20 mouse cellular contexts compared by ENCODE assay signal in genomic region chr8:127295848-127296247, GRCm38 (mm10).
DNase-seq lines count a peak whose midpoint lies in the region; ATAC-seq and TF ChIP-seq lines count a peak whose summit lies in the region.
"Had no signal": no experiment of that assay in that cellular context is flagged by ENCODE, and none has a peak within 500 bp of the region (broad histone marks: within the 10 kb centered on the region; RNA-seq: fewer than 3 reads in every experiment).

No protein-coding gene starts in this region.

- intact Hi-C loops in left cerebral cortex, postnatal 36 days (cut with DNase I), result no loop called here

- no peak overlapping the region for H3K27ac ChIP-seq in forebrain, postnatal 0 days (ENCODE audit: low read depth, low read length)
- H3K27ac ChIP-seq in forebrain, embryonic 11.5 days (ENCODE audit: low read depth, low read length), result no peak overlapping the region
- no peak overlapping the region for H3K27ac ChIP-seq in midbrain, embryonic 14.5 days (replicated peaks; ENCODE audit: low read depth, low read length)
- no peak overlapping the region for H3K27ac ChIP-seq in midbrain, embryonic 10.5 days (replicated peaks)
- H3K27ac ChIP-seq: embryonic facial prominence, embryonic 13.5 days; heart, adult 2 months; heart, embryonic 15.5 days; liver, embryonic 12.5 days; lung, embryonic 15.5 days; macrophage; midbrain, embryonic 13.5 days had no signal

- no peaks in the 10 kb centered on the region for H3K36me3 ChIP-seq in forebrain, postnatal 0 days (ENCODE audit: insufficient read depth)
- H3K36me3 ChIP-seq in forebrain, embryonic 11.5 days (ENCODE audit: control insufficient read depth, insufficient read depth, low read length), result no peaks in the 10 kb centered on the region
- H3K36me3 ChIP-seq in midbrain, embryonic 14.5 days (ENCODE audit: control insufficient read depth, insufficient read depth, low read length), result no peaks in the 10 kb centered on the region
- H3K36me3 ChIP-seq in midbrain, embryonic 10.5 days, result no peaks in the 10 kb centered on the region
- H3K36me3 ChIP-seq: embryonic facial prominence, embryonic 13.5 days; heart, embryonic 15.5 days; liver, embryonic 12.5 days; lung, embryonic 15.5 days; midbrain, embryonic 13.5 days had no signal

- no peak overlapping the region for H3K9ac ChIP-seq in forebrain, postnatal 0 days
- H3K9ac ChIP-seq in forebrain, embryonic 11.5 days (ENCODE audit: low read length), result no peak overlapping the region
- no peak overlapping the region for H3K9ac ChIP-seq in midbrain, embryonic 14.5 days (replicated peaks; ENCODE audit: low read length)
- H3K9ac ChIP-seq: embryonic facial prominence, embryonic 13.5 days; heart, embryonic 15.5 days; liver, embryonic 12.5 days; lung, embryonic 15.5 days; midbrain, embryonic 13.5 days had no signal

- ATAC-seq in forebrain, postnatal 0 days, result no peak
- ATAC-seq in forebrain, embryonic 11.5 days (replicated peaks; ENCODE audit: low FRiP score), result no peak
- ATAC-seq in midbrain, embryonic 14.5 days (ENCODE audit: low FRiP score, low TSS enrichment), result no peak
- ATAC-seq: liver, embryonic 12.5 days; midbrain, embryonic 13.5 days had no signal

- TF ChIP-seq CTCF in forebrain, postnatal 0 days (IDR thresholded peaks at IDR 0.05; ENCODE audit: low read depth), result 0 out of 2 replicates have a peak, but pooled peaks have one; percentile 17

- WGBS in forebrain, postnatal 0 days, result 86% methylated on average over 13 of the region's 13 CpGs
- WGBS in forebrain, embryonic 11.5 days, result 96% methylated on average over 13 of the region's 13 CpGs
- WGBS in midbrain, embryonic 14.5 days, result 85% methylated on average over 13 of the region's 13 CpGs
- 96% methylated on average over 13 of the region's 13 CpGs for WGBS in midbrain, embryonic 10.5 days

- DNase-seq in forebrain, postnatal 0 days, result no peak
- DNase-seq in forebrain, embryonic 11.5 days (ENCODE audit: low spot score), result no peak
- peak; percentile 22 for DNase-seq in midbrain, embryonic 14.5 days
- DNase-seq in midbrain, embryonic 10.5 days (ENCODE audit: low spot score), result no peak
- DNase-seq in cerebellum, adult 9-10 months, result peak; percentile 92
- DNase-seq in retina, postnatal 7 days (ENCODE audit: low read depth, low spot score), result peak; percentile 27
- DNase-seq in left cerebral cortex, postnatal 36 days (ENCODE audit: low spot score in 2 of 2), result no peak
- no peak for DNase-seq in frontal cortex, adult 2 months (ENCODE audit: extremely low spot score in 1 of 2, low spot score in 1 of 2)
- DNase-seq: adrenal gland, adult 8-10 months; gastrocnemius, postnatal 10 days; heart, adult 2 months; kidney, adult 8-10 months; kidney, postnatal 25 days; thymus, postnatal 14 days had no signal

- no peak overlapping the region for H3K4me3 ChIP-seq in forebrain, postnatal 0 days (ENCODE audit: low read depth, low read length)
- H3K4me3 ChIP-seq in forebrain, embryonic 11.5 days (ENCODE audit: low read depth, low read length), result no peak overlapping the region
- no peak overlapping the region for H3K4me3 ChIP-seq in midbrain, embryonic 14.5 days (replicated peaks; ENCODE audit: low read depth, low read length)
- H3K4me3 ChIP-seq in midbrain, embryonic 10.5 days, result no peak overlapping the region
- H3K4me3 ChIP-seq: embryonic facial prominence, embryonic 13.5 days; heart, adult 2 months; heart, embryonic 15.5 days; liver, embryonic 12.5 days; lung, embryonic 15.5 days; midbrain, embryonic 13.5 days had no signal

- no peak overlapping the region for H3K4me2 ChIP-seq in forebrain, postnatal 0 days (ENCODE audit: low read depth)
- H3K4me2 ChIP-seq in forebrain, embryonic 11.5 days (ENCODE audit: low read depth, low read length, severe bottlenecking), result no peak overlapping the region
- no peak overlapping the region for H3K4me2 ChIP-seq in midbrain, embryonic 14.5 days (ENCODE audit: low read length)
- H3K4me2 ChIP-seq: embryonic facial prominence, embryonic 13.5 days; heart, embryonic 15.5 days; liver, embryonic 12.5 days; lung, embryonic 15.5 days; midbrain, embryonic 13.5 days had no signal

- H3K27me3 ChIP-seq in forebrain, postnatal 0 days (ENCODE audit: insufficient read depth, low read length), result no peaks in the 10 kb centered on the region
- no peaks in the 10 kb centered on the region for H3K27me3 ChIP-seq in forebrain, embryonic 11.5 days (ENCODE audit: control insufficient read depth, insufficient read depth, low read length)
- H3K27me3 ChIP-seq in midbrain, embryonic 14.5 days (ENCODE audit: control insufficient read depth, insufficient read depth, low read length), result no peaks in the 10 kb centered on the region
- H3K27me3 ChIP-seq in midbrain, embryonic 10.5 days (ENCODE audit: low read depth, poor library complexity, severe bottlenecking), result no peaks in the 10 kb centered on the region
- H3K27me3 ChIP-seq: embryonic facial prominence, embryonic 13.5 days; heart, embryonic 15.5 days; liver, embryonic 12.5 days; lung, embryonic 15.5 days; midbrain, embryonic 13.5 days had no signal

- no peaks in the 10 kb centered on the region for H3K9me3 ChIP-seq in forebrain, postnatal 0 days (ENCODE audit: low read length)
- H3K9me3 ChIP-seq in forebrain, embryonic 11.5 days (ENCODE audit: control insufficient read depth, low read length), result no peaks in the 10 kb centered on the region
- no peaks in the 10 kb centered on the region for H3K9me3 ChIP-seq in midbrain, embryonic 14.5 days (ENCODE audit: control insufficient read depth, low read length)
- H3K9me3 ChIP-seq in midbrain, embryonic 10.5 days (replicated peaks), result no peaks in the 10 kb centered on the region
- H3K9me3 ChIP-seq: embryonic facial prominence, embryonic 13.5 days; heart, embryonic 15.5 days; liver, embryonic 12.5 days; lung, embryonic 15.5 days; midbrain, embryonic 13.5 days had no signal

- H3K4me1 ChIP-seq in forebrain, postnatal 0 days (ENCODE audit: insufficient read depth), result 0 out of 2 replicates have a peak, but pooled peaks cover 3% of the 10 kb centered on the region
- H3K4me1 ChIP-seq in forebrain, embryonic 11.5 days (replicated peaks; ENCODE audit: control insufficient read depth, insufficient read depth, low read length), result 0 out of 2 replicates have a peak, but pooled peaks cover 2% of the 10 kb centered on the region
- H3K4me1 ChIP-seq in midbrain, embryonic 14.5 days (ENCODE audit: control insufficient read depth, insufficient read depth, low read length), result peaks cover 10% of the 10 kb centered on the region; the same call in 1 of the 2 replicates
- peaks cover 34% of the 10 kb centered on the region for H3K4me1 ChIP-seq in midbrain, embryonic 10.5 days
- H3K4me1 ChIP-seq: liver, embryonic 12.5 days; lung, embryonic 15.5 days had no signal

Comparison
In these comparisons a context has a peak if more than half of its experiments do, and no peak if none do; other contexts are left out.
1. DNase-seq: peak in midbrain, embryonic 14.5 days (single experiment), cerebellum, adult 9-10 months (single experiment) and retina, postnatal 7 days (single experiment); none in forebrain, postnatal 0 days (single experiment), forebrain, embryonic 11.5 days (single experiment), midbrain, embryonic 10.5 days (single experiment), left cerebral cortex, postnatal 36 days (0 of 2) and frontal cortex, adult 2 months (0 of 2).